Mouse (Mus musculus) testis, postnatal 10 days (tissue): Measurements from ENCODE around the gene Ncapd3.

ENCODE experiments used
- DNase-seq: peaks from one replicate; pipeline ENCODE4 v3.0.0; 2021; ENCODE audit warnings: low spot score

Ncapd3 gene

DNA sequence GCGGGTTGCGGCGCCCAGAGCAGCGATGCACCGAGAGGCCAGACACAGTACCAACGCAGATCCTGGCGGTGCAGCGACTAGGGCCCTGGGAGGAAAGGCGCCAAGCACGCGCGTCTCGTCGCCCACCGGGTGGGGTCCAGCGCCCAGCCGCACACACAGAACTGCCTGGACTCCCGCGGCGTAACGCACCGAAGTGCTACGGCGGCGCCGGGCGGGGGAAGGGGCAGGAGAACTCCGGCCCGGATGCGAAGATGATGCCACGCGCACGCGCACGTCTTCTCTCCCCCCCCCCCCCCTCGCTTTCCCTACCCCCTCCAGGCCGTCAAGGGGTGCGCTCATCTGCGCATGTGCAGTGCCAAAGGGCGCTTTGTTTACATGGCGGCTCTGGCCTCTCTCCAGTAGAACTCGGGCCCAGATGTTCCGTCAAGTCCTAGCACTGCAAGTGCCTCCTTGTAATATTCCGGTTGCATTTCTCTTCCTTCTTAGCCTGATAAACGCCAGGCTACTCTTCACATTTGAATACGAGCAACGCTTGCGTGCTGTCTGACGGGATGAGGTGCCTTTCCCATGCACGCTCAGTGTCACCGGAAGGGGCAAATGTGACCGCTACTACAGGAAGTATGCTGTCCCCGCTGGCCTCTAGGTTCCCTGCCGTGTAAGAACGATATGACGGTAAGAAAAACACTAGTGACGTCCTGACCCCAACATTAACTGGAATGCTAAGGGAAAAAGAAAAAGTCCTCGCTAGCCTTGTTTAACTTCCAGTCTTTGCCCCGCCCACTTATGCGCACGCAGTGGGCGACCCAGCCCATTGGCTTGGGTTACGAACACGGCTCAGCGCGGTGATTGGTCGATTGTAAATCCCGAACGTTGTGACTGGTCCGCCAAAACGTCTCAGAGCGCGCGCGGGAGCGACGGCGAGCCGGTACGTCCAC is at the start of gene Ncapd3, which contains the start of gene Vps26b:
TSS of gene Ncapd3 (plus strand) at position 348 of the 935 bp plus-strand sequence.
TSS of gene Vps26b (minus strand) at position 238 of the 935 bp plus-strand sequence.
- DNase-seq = peak; percentile 97

DNA sequence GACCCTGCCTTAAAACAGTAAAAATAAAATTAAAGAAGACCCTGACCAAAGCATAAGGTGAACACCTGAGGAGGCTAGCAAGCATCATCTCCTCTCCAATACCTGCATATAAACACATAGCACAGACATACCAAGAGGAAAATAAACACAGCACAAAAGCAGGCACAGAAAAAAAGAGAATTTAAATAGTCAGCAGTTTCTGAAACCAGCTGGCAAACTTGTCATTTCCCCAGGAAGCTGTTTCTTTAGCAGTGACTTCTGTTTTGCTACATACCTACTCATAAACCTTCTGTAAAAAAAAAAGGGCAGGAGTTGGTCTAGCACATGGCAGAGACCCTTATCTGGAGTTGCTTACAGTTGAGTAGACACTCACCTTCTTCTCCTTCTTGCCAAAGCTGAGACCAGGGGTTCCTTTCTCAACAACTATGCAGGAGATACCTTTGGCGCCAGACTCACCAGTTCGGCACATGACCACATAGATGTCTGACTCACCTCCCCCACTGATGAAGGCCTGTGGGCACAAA is 44.8 kb upstream of the Ncapd3 start:
- DNase-seq = no peak

DNA sequence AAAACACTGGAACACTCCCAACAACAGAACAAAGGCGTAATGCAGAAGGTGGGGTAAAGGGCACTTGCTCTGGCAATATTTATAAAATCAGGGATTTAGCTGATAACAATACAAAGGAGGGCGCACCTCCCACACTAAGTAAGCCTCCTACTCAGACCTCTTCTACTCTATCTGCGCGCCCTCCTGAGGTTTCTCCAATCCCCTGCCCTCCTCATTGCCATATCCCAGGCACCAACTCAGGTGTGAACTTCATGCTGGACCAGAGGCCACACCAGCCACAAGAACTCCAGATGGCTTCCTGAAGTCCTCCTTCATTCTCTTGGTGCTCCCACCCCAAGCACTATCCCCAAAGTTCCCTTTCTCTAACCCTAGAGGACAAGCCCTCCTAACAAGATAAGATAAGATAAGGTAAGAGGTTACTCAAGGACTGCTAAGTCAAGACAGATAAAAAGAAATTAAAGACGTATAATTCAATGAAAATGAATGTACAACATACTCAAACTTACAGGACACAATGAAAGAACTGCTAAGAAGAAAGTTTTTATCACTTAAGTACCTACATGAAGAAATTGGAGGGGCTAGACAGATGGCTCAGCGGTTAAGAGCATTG is 44.2 kb upstream of the Ncapd3 start:
- no peak for DNase-seq

DNA sequence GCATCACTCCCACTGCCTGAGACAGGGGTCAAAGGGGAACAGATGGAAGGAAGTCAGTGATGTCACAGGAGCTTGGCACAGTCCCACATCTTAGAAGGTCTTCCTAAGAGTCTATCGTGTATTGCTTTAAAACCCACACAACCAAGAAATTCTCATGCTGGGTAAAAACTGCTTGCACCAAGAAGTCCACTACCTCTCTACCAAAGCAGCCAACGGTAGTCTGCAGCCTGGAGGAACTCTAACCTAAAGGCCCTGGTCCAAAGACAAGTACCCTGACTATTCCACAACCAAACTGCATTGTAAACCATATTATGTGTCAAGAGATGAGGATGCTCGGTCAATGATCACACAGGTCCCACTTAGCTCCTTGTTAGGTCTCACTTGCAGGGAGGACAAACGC is 39.8 kb upstream of the Ncapd3 start:
- DNase-seq = no peak

DNA sequence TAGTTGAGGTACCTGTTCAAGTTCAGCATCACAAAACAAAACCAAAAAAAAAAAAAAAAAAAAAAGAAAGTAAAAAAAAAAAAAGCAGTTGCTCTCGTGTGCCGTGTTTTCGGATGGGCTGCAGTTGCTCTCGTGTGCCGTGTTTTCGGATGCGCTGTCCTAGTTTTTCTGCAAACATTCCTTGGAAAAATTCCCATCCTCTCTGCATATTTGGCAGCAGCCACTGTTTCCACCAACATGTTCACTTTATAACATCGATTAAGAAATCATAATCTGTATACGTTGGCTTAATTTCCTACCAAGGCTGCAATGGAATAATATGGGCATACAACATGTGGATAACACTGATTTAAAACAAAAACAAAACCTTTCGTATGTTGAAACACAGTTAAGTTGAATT is 36.9 kb upstream of the Ncapd3 start:
- DNase-seq = no peak

DNA sequence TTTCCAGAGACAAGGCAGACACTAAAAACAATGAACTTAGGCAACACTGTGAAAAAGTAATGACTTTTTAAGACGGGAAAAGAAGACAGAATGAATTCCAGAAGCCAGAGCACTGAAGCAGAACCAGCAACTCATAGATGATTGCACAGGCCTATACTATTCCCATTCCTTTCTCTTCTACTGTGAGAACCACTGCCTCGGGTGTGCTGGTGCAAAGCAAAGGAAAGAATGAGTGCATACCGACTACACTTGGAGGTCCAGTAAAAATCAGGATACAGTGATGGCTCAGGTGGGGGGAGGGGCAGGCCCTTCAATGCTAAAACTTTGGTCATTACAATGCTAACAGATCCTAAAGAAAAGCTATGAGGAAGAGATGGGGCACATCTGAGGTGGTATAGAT is 36.1 kb upstream of the Ncapd3 start:
- no peak for DNase-seq

DNA sequence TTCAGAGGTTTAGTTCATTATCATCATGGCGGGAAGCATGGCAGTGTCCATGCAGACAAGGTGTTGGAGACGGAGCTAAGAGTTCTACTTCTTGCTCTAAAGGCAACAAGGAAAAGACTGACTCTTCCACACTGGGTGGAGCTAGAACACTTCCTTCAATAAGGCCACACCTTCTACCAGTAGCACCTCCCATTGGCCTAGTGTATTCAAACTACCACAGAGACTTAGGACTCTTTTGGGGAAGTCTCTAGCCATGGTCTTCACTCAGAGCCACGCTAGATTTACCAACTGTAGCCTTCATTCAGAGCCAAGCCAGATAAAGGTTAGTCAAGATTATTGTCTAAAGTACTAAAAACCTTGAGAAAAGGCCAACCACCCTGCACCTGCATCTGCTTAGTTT is 32.9 kb upstream of the Ncapd3 start:
- DNase-seq = no peak

DNA sequence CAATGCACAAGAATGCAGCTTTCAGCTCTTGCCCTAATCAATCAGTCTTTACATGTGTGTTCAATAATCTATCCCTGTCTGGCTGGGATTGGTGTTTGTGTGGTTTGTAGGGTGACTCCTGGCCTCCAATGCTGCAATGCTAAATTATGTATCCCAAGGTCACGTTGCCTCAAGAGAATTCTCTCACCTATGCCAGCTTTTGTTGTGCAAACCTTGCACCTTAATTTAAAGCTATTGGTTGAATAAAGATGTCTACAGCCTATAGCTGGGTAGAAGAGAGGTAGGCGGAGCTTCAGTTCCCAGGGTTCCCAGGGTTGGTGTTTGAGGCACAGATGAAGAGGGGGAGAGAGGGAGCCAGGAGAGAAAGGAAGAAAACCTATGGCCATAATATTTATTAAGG is 32.5 kb upstream of the Ncapd3 start:
- DNase-seq = no peak

DNA sequence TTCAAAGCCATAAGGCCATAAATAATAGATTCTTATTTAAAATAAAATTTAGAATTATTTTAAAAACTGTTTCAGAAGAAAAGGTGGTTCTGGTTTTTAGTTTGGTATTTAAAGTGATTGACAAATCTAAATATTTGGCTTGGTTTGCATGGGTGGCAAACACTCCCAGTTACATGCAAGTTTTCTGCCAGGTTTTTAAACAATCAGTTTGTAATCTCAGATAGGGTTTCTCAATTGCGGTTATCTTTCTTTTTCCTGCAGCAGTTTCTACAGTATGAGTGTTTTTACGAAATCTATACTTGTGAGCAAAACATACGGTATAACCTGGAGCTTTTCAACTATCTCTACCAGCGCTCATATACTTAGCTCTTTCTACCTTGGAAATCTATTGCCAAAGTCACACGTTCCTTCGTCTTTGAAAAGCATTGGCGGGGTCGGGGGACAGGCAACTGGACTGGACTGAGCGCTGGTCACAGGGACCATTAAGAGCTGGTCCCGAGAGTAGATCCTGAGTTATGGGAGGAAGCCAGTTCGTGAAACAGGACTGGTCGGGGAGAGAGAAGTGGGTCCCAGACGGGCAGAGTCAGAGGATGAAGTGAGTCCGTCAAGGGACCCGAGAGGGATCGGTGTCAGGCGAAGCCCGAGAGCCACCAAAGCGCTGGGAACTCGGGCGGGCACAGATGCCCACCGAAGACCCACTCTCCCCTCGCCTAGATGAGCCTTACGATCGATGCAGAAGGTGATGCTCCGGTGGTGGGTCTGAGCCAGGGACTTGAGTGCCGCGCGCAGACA is 31.1 kb upstream of the Ncapd3 start:
- DNase-seq = no peak

DNA sequence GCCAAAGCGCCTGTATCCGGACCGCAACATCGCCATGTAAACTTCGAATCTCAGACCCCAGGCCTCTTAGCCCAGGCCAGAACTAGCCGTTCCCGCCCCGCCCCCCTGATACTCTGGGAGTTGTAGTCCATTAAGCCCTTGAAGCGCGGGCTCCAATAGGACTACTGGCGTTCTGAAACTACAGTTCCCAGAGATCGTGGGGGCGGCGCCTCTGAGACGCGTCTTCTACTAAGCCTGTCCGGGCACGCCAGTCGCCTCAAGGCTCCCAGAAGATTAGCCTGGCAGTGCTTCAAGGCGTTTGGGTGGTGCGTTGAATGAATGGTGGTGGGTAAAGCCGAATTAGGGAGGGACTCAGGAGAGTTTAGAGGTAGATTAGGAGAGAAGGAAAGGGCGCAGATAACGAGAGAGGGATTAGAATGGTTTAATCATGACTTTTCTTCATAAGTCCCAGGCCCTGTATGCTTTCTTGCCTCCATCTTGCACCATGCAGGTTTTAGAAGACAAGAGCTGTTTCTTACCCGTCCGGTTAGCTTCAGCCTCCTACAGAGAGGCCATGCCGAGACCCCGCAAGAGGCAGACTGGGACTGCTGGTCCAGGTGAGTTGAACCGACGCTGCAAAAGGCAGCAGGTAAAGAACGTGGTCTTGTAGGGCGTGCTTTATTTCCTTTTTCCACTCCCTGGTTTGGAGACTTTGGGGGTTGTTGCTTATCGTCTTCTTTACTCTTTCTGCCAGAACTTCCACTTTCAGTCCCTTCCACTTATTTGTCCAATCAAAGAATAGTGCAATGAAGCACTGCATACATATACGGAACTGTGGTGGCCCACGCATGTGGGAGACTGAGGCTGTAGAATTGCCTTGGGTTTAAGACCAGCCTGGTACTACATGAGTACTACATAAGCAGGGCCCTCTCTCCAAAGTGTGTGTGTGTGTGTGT is 30.2 kb upstream of the Ncapd3 start, which contains the start of the genes Acad8 and Thyn1:
TSS of gene Acad8 (minus strand) at position 106 of the 935 bp plus-strand sequence.
TSS of gene Thyn1 (plus strand) at position 250 of the 935 bp plus-strand sequence.
- peak; percentile 98 for DNase-seq

DNA sequence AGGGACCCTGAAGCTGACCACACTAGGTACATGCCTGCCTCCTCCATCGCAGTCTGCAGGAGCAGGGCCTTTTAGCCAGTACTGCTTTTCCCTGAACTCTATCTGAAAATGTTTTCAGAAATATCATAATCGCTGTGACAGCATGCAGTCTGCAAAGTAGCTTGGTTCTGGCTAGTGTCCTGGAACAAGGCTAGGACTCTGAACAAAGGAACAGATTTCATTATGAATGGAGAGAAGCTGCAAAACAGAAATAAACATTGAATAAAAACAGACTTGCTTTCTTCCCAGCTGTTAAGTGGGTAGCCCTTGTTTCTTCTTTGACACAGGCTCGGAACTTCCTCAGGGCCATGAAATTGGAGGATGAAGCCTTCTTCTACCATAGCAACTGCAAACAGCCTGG is 24.7 kb upstream of the Ncapd3 start:
- DNase-seq = no peak

DNA sequence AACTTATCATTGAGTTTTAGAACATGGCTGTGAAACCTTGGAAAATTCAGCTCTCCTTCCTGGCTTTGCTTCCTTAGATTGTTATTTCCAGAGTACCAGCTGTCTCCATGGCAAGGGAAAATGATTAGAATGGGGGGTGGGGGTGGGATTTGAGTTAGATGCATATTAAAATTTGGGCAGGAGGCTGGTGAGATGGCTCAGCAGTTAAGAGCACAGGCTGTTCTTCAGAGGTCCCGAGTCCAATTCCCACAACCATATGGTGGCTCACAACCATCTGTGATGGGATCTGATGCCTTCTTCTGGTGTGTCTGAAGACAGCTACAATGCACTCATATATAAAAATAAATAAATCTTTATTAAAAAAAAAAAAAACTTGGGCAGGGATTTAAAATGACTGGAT is 24.0 kb upstream of the Ncapd3 start:
- no peak for DNase-seq

DNA sequence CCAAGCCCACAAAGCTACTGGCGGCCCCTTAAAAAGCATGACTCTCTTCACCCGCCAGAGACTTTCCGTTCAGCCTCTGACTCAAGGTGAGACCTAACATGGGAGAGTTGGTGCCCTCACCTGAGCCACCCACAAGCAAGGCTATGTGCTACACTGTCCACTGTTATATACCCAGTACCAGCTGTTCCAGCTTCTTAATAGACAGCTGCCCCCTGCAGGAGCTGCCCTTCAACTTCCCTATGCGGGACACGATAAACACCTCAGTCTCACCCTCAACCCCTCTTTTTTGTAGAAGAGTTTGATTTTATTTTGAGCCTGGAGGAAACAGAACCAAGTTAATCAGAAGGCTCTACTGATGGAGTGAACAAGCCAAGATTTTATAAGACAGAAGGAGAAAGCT is 23.1 kb upstream of the Ncapd3 start:
- no peak for DNase-seq

DNA sequence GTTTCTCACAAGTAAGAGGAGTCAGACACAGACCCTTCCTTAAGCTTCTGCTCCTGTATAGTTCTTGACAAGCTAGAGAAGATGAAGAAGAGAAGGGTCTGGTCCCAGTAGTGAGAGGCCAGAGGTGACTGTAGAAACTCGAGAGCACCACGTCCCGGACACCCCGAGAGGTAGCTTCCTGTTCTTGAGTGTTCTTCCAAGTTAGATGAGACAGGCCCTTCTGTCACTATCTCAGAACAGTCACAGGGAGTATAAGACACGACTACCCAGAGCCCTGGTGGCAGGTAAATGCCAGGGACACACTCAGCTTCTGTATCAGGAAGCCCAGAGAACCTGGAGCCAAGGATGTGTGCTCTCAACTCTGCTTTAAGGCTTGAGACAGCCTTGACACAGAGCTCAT is 20.7 kb upstream of the Ncapd3 start:
- no peak for DNase-seq

DNA sequence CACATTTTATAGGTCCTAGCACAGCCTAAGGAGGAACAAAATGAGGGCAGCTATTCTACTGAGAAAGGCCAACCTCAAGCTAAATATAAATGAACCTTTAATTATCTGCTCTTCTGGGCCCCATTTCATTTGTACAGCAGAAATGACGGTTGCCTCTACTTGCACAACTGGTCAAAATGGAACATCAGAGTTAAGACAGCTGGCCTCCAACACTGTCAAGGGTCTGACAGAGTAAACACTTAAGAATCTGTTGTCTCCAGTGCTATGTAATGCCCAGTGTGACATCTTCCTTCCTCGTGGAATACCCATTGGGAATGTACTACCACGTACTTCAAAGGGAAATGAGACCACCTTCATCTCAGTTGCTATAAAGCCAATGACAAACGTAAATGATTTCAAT is 18.4 kb upstream of the Ncapd3 start:
- DNase-seq = no peak

DNA sequence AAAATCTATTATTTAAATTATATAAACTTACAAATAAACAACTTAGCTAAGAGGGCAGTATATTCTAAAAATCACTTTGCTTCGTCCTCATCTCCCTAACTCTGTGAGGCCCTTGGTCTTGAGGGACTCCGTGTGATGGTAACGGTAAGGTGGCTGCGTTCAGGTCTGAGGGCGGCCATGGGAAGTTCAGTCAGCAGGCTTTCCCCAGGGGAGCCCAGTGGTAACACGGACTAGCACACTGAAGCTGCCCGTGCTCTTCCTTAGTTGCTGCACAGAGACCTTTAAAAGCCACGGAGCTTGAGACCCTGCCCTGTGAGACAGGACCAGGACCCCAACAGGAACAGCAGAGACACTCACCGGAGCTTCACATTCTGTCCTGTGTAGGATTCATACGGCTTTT is 11.0 kb upstream of the Ncapd3 start:
- no peak for DNase-seq

DNA sequence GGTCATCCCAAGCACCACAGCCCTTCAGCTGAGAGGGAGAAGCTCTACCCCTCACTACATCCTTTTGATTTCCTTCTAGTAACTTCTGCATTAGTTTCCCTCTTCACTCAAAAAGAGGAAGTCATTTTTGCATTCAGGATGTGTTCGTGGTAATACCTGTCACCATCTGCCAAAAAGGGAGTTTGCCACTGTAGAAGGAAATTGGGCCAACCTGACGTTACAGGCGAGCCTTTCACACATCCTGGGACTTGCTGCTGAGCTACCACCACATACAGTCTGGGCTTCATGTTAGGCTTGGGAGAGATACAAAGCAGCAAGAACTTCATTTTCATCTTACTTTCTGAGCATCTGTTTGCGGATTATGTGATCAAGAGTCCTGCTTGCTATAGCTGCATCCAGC is 6.3 kb upstream of the Ncapd3 start:
- DNase-seq = no peak

DNA sequence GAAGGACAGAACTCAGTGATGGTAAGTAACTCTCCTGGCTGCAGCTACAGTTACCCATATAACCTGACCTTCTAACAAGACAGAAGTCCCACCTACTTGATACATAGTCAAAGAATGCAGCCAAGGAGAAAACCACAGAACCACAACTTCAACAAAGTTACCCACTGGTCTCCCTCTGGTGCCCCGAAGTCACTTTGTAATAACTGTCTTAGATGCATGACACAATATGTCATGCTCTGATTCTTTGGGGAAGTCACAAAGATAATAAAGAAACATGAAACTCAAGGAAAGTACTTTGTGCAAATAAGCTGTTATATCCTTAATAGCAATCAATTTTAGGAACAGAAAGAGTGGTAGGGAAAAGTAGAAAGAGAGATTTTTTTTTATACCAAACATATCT is 3.3 kb upstream of the Ncapd3 start:
- DNase-seq = no peak

DNA sequence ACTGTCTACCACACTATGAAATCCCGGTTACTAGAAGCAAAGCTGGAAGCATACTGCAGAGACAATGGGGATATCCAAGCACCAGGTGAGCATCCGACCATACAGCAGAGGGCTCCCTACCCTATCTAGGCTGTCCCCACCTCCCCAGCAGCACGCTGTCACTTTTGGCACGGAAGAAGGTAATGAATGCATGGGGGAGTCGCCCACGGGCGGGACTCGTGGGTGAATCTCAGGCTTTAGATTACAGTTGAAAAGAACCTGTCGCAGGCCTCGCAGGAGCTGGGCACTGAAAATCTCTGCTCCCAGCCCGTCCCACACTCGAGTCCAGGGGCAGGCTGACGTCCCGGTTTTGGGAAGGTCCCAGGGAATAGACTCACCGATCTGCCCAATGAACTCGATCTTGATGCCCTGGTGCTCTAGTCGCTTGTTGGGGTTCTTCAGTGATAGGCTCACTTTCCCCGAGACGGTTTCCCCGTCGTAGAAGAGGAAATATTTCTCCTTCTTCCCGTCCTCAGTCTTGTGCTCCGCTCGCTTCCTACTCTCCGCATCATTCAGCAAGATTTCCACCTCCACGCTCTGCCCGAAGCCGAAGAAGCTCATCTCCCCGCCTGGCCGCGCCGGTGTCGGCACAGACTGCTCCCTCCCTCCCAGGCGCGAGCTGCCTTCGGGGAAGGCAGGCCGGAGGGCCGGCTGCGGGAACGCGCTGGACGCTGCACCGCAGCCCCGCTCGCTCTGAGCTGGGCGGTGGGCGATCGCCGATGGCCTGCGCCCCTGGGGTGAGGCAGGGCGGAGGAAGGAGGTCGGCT is 750 bp upstream of the Ncapd3 start:
- peak; percentile 69 for DNase-seq

DNA sequence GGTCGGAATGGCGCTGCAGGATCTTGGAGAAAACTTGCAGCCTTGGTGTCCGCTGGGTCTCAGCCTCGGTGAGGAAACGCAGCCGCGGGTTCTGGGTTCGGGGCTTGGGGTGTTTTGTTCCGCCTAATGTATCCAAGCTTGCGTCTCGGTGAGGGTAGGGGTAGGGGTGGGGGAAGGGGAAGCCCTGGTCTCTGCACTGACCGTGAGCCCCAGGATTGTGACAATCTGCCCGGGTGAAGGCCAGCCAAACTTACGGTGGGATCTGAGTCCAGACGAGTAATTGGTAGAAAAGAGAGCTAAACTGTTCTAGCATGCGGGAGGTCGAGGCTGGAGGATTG is 757 bp downstream of the Ncapd3 start:
- DNase-seq = no peak
